Mouse (Mus musculus): ENCODE data around the gene Nt5c3b. TPM values are rescaled to one million over a fixed set of nuclear protein-coding genes. Genes with fewer than 3 reads are reported as not detected.

Gene Nt5c3b
- polyA plus RNA-seq, 1 experiment from 2014 or later, result 92.6 TPM

- peaks cover 2% of the 10 kb centered on the region; the same call in 1 of the 2 replicates for H3K4me1 ChIP-seq (replicated peaks; ENCODE audit: control insufficient read depth, insufficient read depth, low read length)
- ATAC-seq (ENCODE audit: low FRiP score), result no peak
- WGBS, result 89% methylated on average over 5 of the region's 5 CpGs
Observed at GRCm38 (mm10) chr11:100392958-100393357, 48.6 kb downstream of the Nt5c3b start.

GRCm38 (mm10) chr11:100391884-100392345, 49.7 kb downstream of the Nt5c3b start:
- 90% methylated on average over 7 of the region's 7 CpGs for WGBS
- no peak overlapping the region for H3K27ac ChIP-seq (ENCODE audit: low read depth, low read length)
- no peaks in the 10 kb centered on the region for H3K9me3 ChIP-seq (ENCODE audit: control insufficient read depth, low read length)
- H3K27me3 ChIP-seq (ENCODE audit: control insufficient read depth, insufficient read depth, low read length), result peaks cover 13% of the 10 kb centered on the region
- DNase-seq (ENCODE audit: low spot score), result no peak
- H3K4me1 ChIP-seq (replicated peaks; ENCODE audit: control insufficient read depth, insufficient read depth, low read length), result peaks cover 2% of the 10 kb centered on the region; the same call in 1 of the 2 replicates
- no peak overlapping the region for H3K4me2 ChIP-seq (replicated peaks; ENCODE audit: low read depth, low read length)
- no peak overlapping the region for H3K4me3 ChIP-seq (ENCODE audit: low read depth, low read length)
- ATAC-seq (ENCODE audit: low FRiP score), result no peak
- no peaks in the 10 kb centered on the region for H3K36me3 ChIP-seq (ENCODE audit: control insufficient read depth, insufficient read depth, low read length)
- H3K9ac ChIP-seq (ENCODE audit: low read depth, low read length), result no peak overlapping the region

More at GRCm38 (mm10) chr11:100392958-100393357, 48.6 kb downstream of the Nt5c3b start:
- H3K9ac ChIP-seq (ENCODE audit: low read depth, low read length), result no peak overlapping the region
- no peak overlapping the region for H3K27ac ChIP-seq (ENCODE audit: low read depth, low read length)
- DNase-seq (ENCODE audit: low spot score), result no peak
- H3K4me3 ChIP-seq (ENCODE audit: low read depth, low read length), result no peak overlapping the region
- H3K27me3 ChIP-seq (ENCODE audit: control insufficient read depth, insufficient read depth, low read length), result peaks cover 16% of the 10 kb centered on the region
- no peaks in the 10 kb centered on the region for H3K36me3 ChIP-seq (ENCODE audit: control insufficient read depth, insufficient read depth, low read length)
- H3K9me3 ChIP-seq (ENCODE audit: control insufficient read depth, low read length), result no peaks in the 10 kb centered on the region
- no peak overlapping the region for H3K4me2 ChIP-seq (replicated peaks; ENCODE audit: low read depth, low read length)

GRCm38 (mm10) chr11:100391081-100391883, 50.3 kb downstream of the Nt5c3b start:
- 0 out of 2 replicates have a peak, but pooled peaks cover 2% of the 10 kb centered on the region for H3K4me1 ChIP-seq (replicated peaks; ENCODE audit: control insufficient read depth, insufficient read depth, low read length)
- peaks cover 9% of the 10 kb centered on the region for H3K27me3 ChIP-seq (ENCODE audit: control insufficient read depth, insufficient read depth, low read length)
- WGBS, result 73% methylated on average over 9 of the region's 9 CpGs
- DNase-seq (ENCODE audit: low spot score) (peak; percentile 32), ATAC-seq (ENCODE audit: low FRiP score) (0 out of 2 replicates have a peak, but pooled peaks have one; percentile 12)
- no peaks in the 10 kb centered on the region for H3K36me3 ChIP-seq (ENCODE audit: control insufficient read depth, insufficient read depth, low read length)
- H3K4me3 ChIP-seq (ENCODE audit: low read depth, low read length), result no peak overlapping the region
- no peak overlapping the region for H3K9ac ChIP-seq (ENCODE audit: low read depth, low read length)
- no peaks in the 10 kb centered on the region for H3K9me3 ChIP-seq (ENCODE audit: control insufficient read depth, low read length)
- no peak overlapping the region for H3K4me2 ChIP-seq (replicated peaks; ENCODE audit: low read depth, low read length)
- no peak overlapping the region for H3K27ac ChIP-seq (ENCODE audit: low read depth, low read length)

- DNase-seq (ENCODE audit: low spot score) (no peak), ATAC-seq (ENCODE audit: low FRiP score) (no peak)
- WGBS, result 47% methylated on average over 8 of the region's 8 CpGs
- Histone ChIP-seq H3K27ac (ENCODE audit: low read depth, low read length) (no peak overlapping the region), H3K9ac (ENCODE audit: low read depth, low read length) (no peak overlapping the region), H3K27me3 (ENCODE audit: control insufficient read depth, insufficient read depth, low read length) (peaks cover under 1% of the 10 kb centered on the region), H3K4me3 (ENCODE audit: low read depth, low read length) (no peak overlapping the region), H3K9me3 (ENCODE audit: control insufficient read depth, low read length) (no peaks in the 10 kb centered on the region), H3K4me1 (replicated peaks; ENCODE audit: control insufficient read depth, insufficient read depth, low read length) (0 out of 2 replicates have a peak, but pooled peaks cover 2% of the 10 kb centered on the region), H3K36me3 (ENCODE audit: control insufficient read depth, insufficient read depth, low read length) (no peaks in the 10 kb centered on the region), H3K4me2 (replicated peaks; ENCODE audit: low read depth, low read length) (no peak overlapping the region)
Observed at GRCm38 (mm10) chr11:100389931-100390445, 51.6 kb downstream of the Nt5c3b start.

GRCm38 (mm10) chr11:100388588-100388987, 53.0 kb downstream of the Nt5c3b start:
- no peak for ATAC-seq (ENCODE audit: low FRiP score)
- H3K36me3 ChIP-seq (ENCODE audit: control insufficient read depth, insufficient read depth, low read length), result no peaks in the 10 kb centered on the region
- no peak overlapping the region for H3K27ac ChIP-seq (ENCODE audit: low read depth, low read length)
- H3K4me2 ChIP-seq (replicated peaks; ENCODE audit: low read depth, low read length), result no peak overlapping the region
- 0 out of 2 replicates have a peak, but pooled peaks cover 2% of the 10 kb centered on the region for H3K4me1 ChIP-seq (replicated peaks; ENCODE audit: control insufficient read depth, insufficient read depth, low read length)
- H3K9me3 ChIP-seq (ENCODE audit: control insufficient read depth, low read length), result no peaks in the 10 kb centered on the region
- no peak overlapping the region for H3K9ac ChIP-seq (ENCODE audit: low read depth, low read length)
- no peak overlapping the region for H3K4me3 ChIP-seq (ENCODE audit: low read depth, low read length)
- 87% methylated on average over 6 of the region's 6 CpGs for WGBS
- no peak for DNase-seq (ENCODE audit: low spot score)
- H3K27me3 ChIP-seq (ENCODE audit: control insufficient read depth, insufficient read depth, low read length), result no peaks in the 10 kb centered on the region

- DNase-seq (ENCODE audit: low spot score), result no peak
- 57% methylated on average over 14 of the region's 14 CpGs for WGBS
- H3K9me3 ChIP-seq (ENCODE audit: control insufficient read depth, low read length), result no peaks in the 10 kb centered on the region
- no peak overlapping the region for H3K4me3 ChIP-seq (ENCODE audit: low read depth, low read length)
- H3K36me3 ChIP-seq (ENCODE audit: control insufficient read depth, insufficient read depth, low read length), result no peaks in the 10 kb centered on the region; the same call in 1 of the 2 replicates
- ATAC-seq (ENCODE audit: low FRiP score), result no peak
- 0 out of 2 replicates have a peak, but pooled peaks cover 2% of the 10 kb centered on the region for H3K4me1 ChIP-seq (replicated peaks; ENCODE audit: control insufficient read depth, insufficient read depth, low read length)
- H3K4me2 ChIP-seq (replicated peaks; ENCODE audit: low read depth, low read length), result no peak overlapping the region
- no peaks in the 10 kb centered on the region for H3K27me3 ChIP-seq (ENCODE audit: control insufficient read depth, insufficient read depth, low read length)
- H3K9ac ChIP-seq (ENCODE audit: low read depth, low read length), result no peak overlapping the region
- H3K27ac ChIP-seq (ENCODE audit: low read depth, low read length), result no peak overlapping the region
Observed at GRCm38 (mm10) chr11:100387589-100388375, 53.8 kb downstream of the Nt5c3b start.

GRCm38 (mm10) chr11:100387111-100387510, 54.5 kb downstream of the Nt5c3b start:
- no peak overlapping the region for H3K9ac ChIP-seq (ENCODE audit: low read depth, low read length)
- H3K9me3 ChIP-seq (ENCODE audit: control insufficient read depth, low read length), result no peaks in the 10 kb centered on the region
- no peaks in the 10 kb centered on the region; the same call in 1 of the 2 replicates for H3K36me3 ChIP-seq (ENCODE audit: control insufficient read depth, insufficient read depth, low read length)
- WGBS, result 89% methylated on average over 6 of the region's 6 CpGs
- H3K4me3 ChIP-seq (ENCODE audit: low read depth, low read length), result no peak overlapping the region
- H3K4me2 ChIP-seq (replicated peaks; ENCODE audit: low read depth, low read length), result no peak overlapping the region
- H3K27me3 ChIP-seq (ENCODE audit: control insufficient read depth, insufficient read depth, low read length), result no peaks in the 10 kb centered on the region
- 0 out of 2 replicates have a peak, but pooled peaks cover 2% of the 10 kb centered on the region for H3K4me1 ChIP-seq (replicated peaks; ENCODE audit: control insufficient read depth, insufficient read depth, low read length)
- no peak overlapping the region for H3K27ac ChIP-seq (ENCODE audit: low read depth, low read length)
- DNase-seq (ENCODE audit: low spot score) (no peak), ATAC-seq (ENCODE audit: low FRiP score) (no peak)

- DNase-seq (ENCODE audit: low spot score) (no peak), ATAC-seq (ENCODE audit: low FRiP score) (no peak)
- Histone ChIP-seq H3K9ac (ENCODE audit: low read depth, low read length) (no peak overlapping the region), H3K9me3 (ENCODE audit: control insufficient read depth, low read length) (no peaks in the 10 kb centered on the region), H3K4me2 (replicated peaks; ENCODE audit: low read depth, low read length) (no peak overlapping the region), H3K27me3 (ENCODE audit: control insufficient read depth, insufficient read depth, low read length) (no peaks in the 10 kb centered on the region), H3K4me1 (replicated peaks; ENCODE audit: control insufficient read depth, insufficient read depth, low read length) (0 out of 2 replicates have a peak, but pooled peaks cover 2% of the 10 kb centered on the region), H3K36me3 (ENCODE audit: control insufficient read depth, insufficient read depth, low read length) (no peaks in the 10 kb centered on the region; the same call in 1 of the 2 replicates), H3K27ac (ENCODE audit: low read depth, low read length) (no peak overlapping the region), H3K4me3 (ENCODE audit: low read depth, low read length) (no peak overlapping the region)
- 48% methylated on average over 5 of the region's 5 CpGs for WGBS
Observed at GRCm38 (mm10) chr11:100386586-100386985, 55.0 kb downstream of the Nt5c3b start.
